Mouse (Mus musculus): ENCODE measurements around the gene Pgm5. TPM values are rescaled to one million over a fixed set of nuclear protein-coding genes. Genes with fewer than 3 reads are reported as not detected.

The Pgm5 gene
- total and polyA plus RNA-seq, 3 experiments: not detected

GRCm38 (mm10) chr19:24704326-24704725 is 157.3 kb downstream of the Pgm5 start:
- no peak overlapping the region for H3K9ac ChIP-seq (ENCODE audit: control insufficient read depth, low read depth, low read length, poor library complexity, severe bottlenecking)
- no peak overlapping the region for H3K27ac ChIP-seq (ENCODE audit: control insufficient read depth, low read depth, low read length)
- no peaks in the 10 kb centered on the region for H3K36me3 ChIP-seq (ENCODE audit: control insufficient read depth in 1 of 2, insufficient read depth in 2 of 2, low read length in 2 of 2)
- H3K27me3 ChIP-seq (ENCODE audit: control insufficient read depth in 1 of 2, insufficient read depth in 2 of 2, low read length in 2 of 2): no peaks in the 10 kb centered on the region; a peak in 1 of 4 replicates
- no peaks in the 10 kb centered on the region for H3K79me2 ChIP-seq (ENCODE audit: control insufficient read depth, insufficient read depth, low read length, poor library complexity)
- DNase-seq (ENCODE audit: low read depth, low spot score): no peak
- TF ChIP-seq NRF1 (IDR thresholded peaks at IDR 0.05; ENCODE audit: insufficient read depth, low read depth, low read length, poor library complexity, severe bottlenecking) (no peak), GABPA (IDR thresholded peaks at IDR 0.05; ENCODE audit: low read depth, low read length) (no peak)
- H3K4me3 ChIP-seq (ENCODE audit: control insufficient read depth in 1 of 2, insufficient read depth in 1 of 2, low read depth in 2 of 2, low read length in 2 of 2): no peak overlapping the region
- no peaks in the 10 kb centered on the region for H3K9me3 ChIP-seq (replicated peaks; ENCODE audit: insufficient read depth, low read length)
- no peaks in the 10 kb centered on the region for H3K4me1 ChIP-seq (ENCODE audit: control insufficient read depth in 1 of 2, insufficient read depth in 2 of 2, low read length in 2 of 2)

- Histone ChIP-seq H3K27ac (ENCODE audit: control insufficient read depth, low read depth, low read length) (no peak overlapping the region), H3K27me3 (ENCODE audit: control insufficient read depth in 1 of 2, insufficient read depth in 2 of 2, low read length in 2 of 2) (no peaks in the 10 kb centered on the region; a peak in 1 of 4 replicates), H3K4me3 (ENCODE audit: control insufficient read depth in 1 of 2, insufficient read depth in 1 of 2, low read depth in 2 of 2, low read length in 2 of 2) (no peak overlapping the region), H3K4me1 (ENCODE audit: control insufficient read depth in 1 of 2, insufficient read depth in 2 of 2, low read length in 2 of 2) (no peaks in the 10 kb centered on the region), H3K79me2 (ENCODE audit: control insufficient read depth, insufficient read depth, low read length, poor library complexity) (no peaks in the 10 kb centered on the region), H3K9me3 (replicated peaks; ENCODE audit: insufficient read depth, low read length) (no peaks in the 10 kb centered on the region), H3K36me3 (ENCODE audit: control insufficient read depth in 1 of 2, insufficient read depth in 2 of 2, low read length in 2 of 2) (no peaks in the 10 kb centered on the region), H3K9ac (ENCODE audit: control insufficient read depth, low read depth, low read length, poor library complexity, severe bottlenecking) (no peak overlapping the region)
- DNase-seq (ENCODE audit: low read depth, low spot score): no peak
- TF ChIP-seq TAL1 (IDR thresholded peaks at IDR 0.05; ENCODE audit: low read length) (no peak), TCF12 (IDR thresholded peaks at IDR 0.05; ENCODE audit: low read depth, low read length) (no peak), CTCF (IDR thresholded peaks at IDR 0.05 in 2 of 3, conservative IDR thresholded peaks at IDR 0.05 in 1 of 3; ENCODE audit: control insufficient read depth in 1 of 3, insufficient read depth in 1 of 3, low read depth in 2 of 3, low read length in 3 of 3, poor library complexity in 1 of 3, severe bottlenecking in 1 of 3) (no peak), E2F4 (IDR thresholded peaks at IDR 0.05; ENCODE audit: borderline replicate concordance, low read depth, low read length) (no peak), MXI1 (IDR thresholded peaks at IDR 0.05; ENCODE audit: low read depth, low read length) (no peak), RCOR1 (IDR thresholded peaks at IDR 0.05; ENCODE audit: low read depth, low read length) (no peak), CHD2 (IDR thresholded peaks at IDR 0.05; ENCODE audit: low read length) (no peak), GABPA (IDR thresholded peaks at IDR 0.05; ENCODE audit: low read depth, low read length) (no peak), MEF2A (IDR thresholded peaks at IDR 0.05; ENCODE audit: extremely low read depth, insufficient replicate concordance, low read depth, low read length, poor library complexity, severe bottlenecking) (no peak), ZNF384 (IDR thresholded peaks at IDR 0.05; ENCODE audit: low read depth, low read length) (no peak), ZC3H11A (IDR thresholded peaks at IDR 0.05; ENCODE audit: low read depth, low read length) (no peak), NRF1 (IDR thresholded peaks at IDR 0.05; ENCODE audit: insufficient read depth, low read depth, low read length, poor library complexity, severe bottlenecking) (no peak), ZMIZ1 (IDR thresholded peaks at IDR 0.05; ENCODE audit: low read depth, low read length) (no peak), ETS1 (IDR thresholded peaks at IDR 0.05; ENCODE audit: low read depth, low read length) (no peak), GATA1 (IDR thresholded peaks at IDR 0.05; ENCODE audit: low read depth, low read length) (no peak), USF2 (IDR thresholded peaks at IDR 0.05; ENCODE audit: borderline replicate concordance in 1 of 2, insufficient read depth in 1 of 2, low read depth in 1 of 2, low read length in 2 of 2) (no peak), KAT2A (conservative IDR thresholded peaks at IDR 0.05; ENCODE audit: low read depth, low read length) (no peak), MYB (IDR thresholded peaks at IDR 0.05; ENCODE audit: low read depth, low read length) (no peak), MYC (IDR thresholded peaks at IDR 0.05; ENCODE audit: low read depth, low read length) (no peak), POLR2A (IDR thresholded peaks at IDR 0.05; ENCODE audit: control insufficient read depth in 1 of 2, insufficient read depth in 1 of 2, low read depth in 1 of 2, low read length in 2 of 2, poor library complexity in 1 of 2) (no peak)
Observed at GRCm38 (mm10) chr19:24703680-24704079, 158.0 kb downstream of the Pgm5 start.

Measured in MEL (cell line).